Mouse (Mus musculus) spleen, adult 2 months (tissue): ENCODE measurements around the gene Olfr1095. TPM values are rescaled to one million over a fixed set of nuclear protein-coding genes. Genes with fewer than 3 reads are reported as not detected.

Experiments used
- DNase-seq, 2 experiments: peaks; one replicate each; pipeline versions ENCODE4 v3.0.0 to v3.0.0-alpha.2; 2012 to 2021; ENCODE audit warnings: low spot score in 2 of 2, low read depth in 1 of 2
- H3K27ac ChIP-seq: fragments of 200-500 bp; 2 replicates; pipeline ENCODE4 v1.5.1; 2012; ENCODE audit warnings: low read length, inconsistent platforms; ENCODE audit not compliant: insufficient read depth
- H3K27me3 ChIP-seq: fragments of 200-500 bp; 2 replicates; pipeline ENCODE4 v1.6.1; 2012; ENCODE audit warnings: mild to moderate bottlenecking, moderate library complexity, low read length, inconsistent platforms; ENCODE audit not compliant: control insufficient read depth, insufficient read depth
- H3K36me3 ChIP-seq: fragments of 200-500 bp; 2 replicates; pipeline ENCODE4 v1.6.1; 2012; ENCODE audit warnings: mild to moderate bottlenecking, low read length, inconsistent platforms; ENCODE audit not compliant: control insufficient read depth, insufficient read depth
- H3K4me1 ChIP-seq: fragments of 200-500 bp; 2 replicates; pipeline ENCODE4 v1.6.1; 2011; ENCODE audit warnings: inconsistent platforms; ENCODE audit not compliant: control insufficient read depth, insufficient read depth, insufficient read length
- H3K4me3 ChIP-seq: fragments of 200-500 bp; 2 replicates; pipeline ENCODE4 v1.5.1; 2011; ENCODE audit warnings: mild to moderate bottlenecking, inconsistent platforms; ENCODE audit not compliant: insufficient read depth, insufficient read length; ENCODE audit errors: extremely low read depth
- CTCF ChIP-seq: fragments of 200-500 bp; IDR thresholded peaks from 2 replicates; pipeline ENCODE4 v1.5.1; 2011; ENCODE audit warnings: mild to moderate bottlenecking, inconsistent platforms; ENCODE audit not compliant: insufficient read depth, insufficient read length, insufficient replicate concordance; ENCODE audit errors: extremely low read depth
- POLR2A ChIP-seq: fragments of 200-500 bp; IDR thresholded peaks from 2 replicates; pipeline ENCODE4 v1.6.1; 2011; ENCODE audit warnings: low read depth, low read length, inconsistent platforms
- WGBS: fragments of 180-500 bp; shearing (Covaris S2); methylation state at CpG from one replicate; pipeline ENCODE4 v1.1.7; 2018; 5-methylcytosine and 5-hydroxymethylcytosine counted together
- polyA plus RNA-seq: library from polyadenylated mRNA; depleted of rRNA; stranded (reverse); fragments of >200 nt; gene quantifications from 2 replicates; pipeline ENCODE4 v1.2.3, GENCODE M21; 2012; rRNA removed

Gene Olfr1095
- polyA plus RNA-seq: not detected in 2 replicates

GRCm38 (mm10) chr2:86851596-86851995 is at the start of gene Olfr1095:
TSS of gene Olfr1095 (minus strand) at chr2:86851696.
- Histone ChIP-seq H3K27ac (no peak within 1 kb of the TSS), H3K4me1 (no peaks in the 10 kb centered on the region), H3K4me3 (no peak within 1 kb of the TSS), H3K27me3 (no peaks in the 10 kb centered on the region), H3K36me3 (no peaks in the 10 kb centered on the region)
- 90% methylated on average over 3 of the region's 3 CpGs for WGBS
- no peak for DNase-seq
- TF ChIP-seq POLR2A (no peak), CTCF (no peak)

- no peaks in the 10 kb centered on the region for H3K4me1 ChIP-seq
- H3K36me3 ChIP-seq: no peaks in the 10 kb centered on the region
- TF ChIP-seq CTCF: no peak
- TF ChIP-seq POLR2A: no peak
- H3K27ac ChIP-seq: no peak within 1 kb of the TSS
- no peaks in the 10 kb centered on the region for H3K27me3 ChIP-seq
- H3K4me3 ChIP-seq: no peak within 1 kb of the TSS
- 89% methylated on average over 1 of the region's 1 CpGs for WGBS
- DNase-seq: no peak
Observed at GRCm38 (mm10) chr2:86892116-86892515, 40.6 kb upstream of the Olfr1095 start, which contains the start of gene Olfr1097. TSS of gene Olfr1097 (minus strand) at chr2:86892216.

GRCm38 (mm10) chr2:86874702-86875101 is 23.2 kb upstream of the Olfr1095 start, which contains the start of gene Gm13723:
TSS of gene Gm13723 (minus strand) at chr2:86874802.
- Histone ChIP-seq H3K27ac (no peak within 1 kb of the TSS), H3K4me1 (no peaks in the 10 kb centered on the region), H3K36me3 (no peaks in the 10 kb centered on the region), H3K27me3 (no peaks in the 10 kb centered on the region), H3K4me3 (no peak within 1 kb of the TSS)
- WGBS: 55% methylated on average over 1 of the region's 1 CpGs
- DNase-seq: no peak
- TF ChIP-seq CTCF (no peak), POLR2A (no peak)

- TF ChIP-seq POLR2A (no peak), CTCF (no peak)
- no peak within 1 kb of the TSS for H3K27ac ChIP-seq
- no peaks in the 10 kb centered on the region for H3K27me3 ChIP-seq
- no peaks in the 10 kb centered on the region for H3K36me3 ChIP-seq
- no peaks in the 10 kb centered on the region for H3K4me1 ChIP-seq
- no peak within 1 kb of the TSS for H3K4me3 ChIP-seq
- no peak for DNase-seq
Observed at GRCm38 (mm10) chr2:86824363-86824762, 27.1 kb downstream of the Olfr1095 start, which contains the start of gene Olfr1094. TSS of gene Olfr1094 (plus strand) at chr2:86824663.

GRCm38 (mm10) chr2:86809918-86810317 is 41.6 kb downstream of the Olfr1095 start, which contains the start of gene Olfr141:
TSS of gene Olfr141 (minus strand) at chr2:86810018.
- TF ChIP-seq CTCF (no peak), POLR2A (no peak)
- Histone ChIP-seq H3K36me3 (no peaks in the 10 kb centered on the region), H3K27me3 (no peaks in the 10 kb centered on the region), H3K27ac (no peak within 1 kb of the TSS), H3K4me3 (no peak within 1 kb of the TSS; the same call in 1 of the 2 replicates), H3K4me1 (no peaks in the 10 kb centered on the region)
- no peak for DNase-seq

Other genes starting within 250 kb of the Olfr1095 start
- not detected in 2 replicates for gene Olfr1084, start 212.0 kb downstream of the Olfr1095 start, polyA plus RNA-seq
- gene Olfr1085, start 189.7 kb downstream of the Olfr1095 start, polyA plus RNA-seq: not detected in 2 replicates
- gene Olfr1086, start 171.6 kb downstream of the Olfr1095 start, polyA plus RNA-seq: not detected in 2 replicates
- gene Olfr1087, start 153.3 kb downstream of the Olfr1095 start, polyA plus RNA-seq: not detected in 2 replicates
- not detected in 2 replicates for gene Olfr1089, start 118.0 kb downstream of the Olfr1095 start, polyA plus RNA-seq
- not detected in 2 replicates for gene Olfr1090, start 92.7 kb downstream of the Olfr1095 start, polyA plus RNA-seq
- not detected in 2 replicates for gene Olfr1093, start 69.2 kb downstream of the Olfr1095 start, polyA plus RNA-seq
- not detected in 2 replicates for gene Olfr141, start 41.7 kb downstream of the Olfr1095 start, polyA plus RNA-seq
- not detected in 2 replicates for gene Olfr1094, start 27.0 kb downstream of the Olfr1095 start, polyA plus RNA-seq
- gene Gm13723, start 23.1 kb upstream of the Olfr1095 start, polyA plus RNA-seq: not detected in 2 replicates
- not detected in 2 replicates for gene Olfr1097, start 40.5 kb upstream of the Olfr1095 start, polyA plus RNA-seq
- not detected in 2 replicates for gene Olfr1098, start 72.8 kb upstream of the Olfr1095 start, polyA plus RNA-seq
- not detected in 2 replicates for gene Olfr1099, start 109.0 kb upstream of the Olfr1095 start, polyA plus RNA-seq
- not detected in 2 replicates for gene Olfr1100, start 128.3 kb upstream of the Olfr1095 start, polyA plus RNA-seq
- not detected in 2 replicates for gene Olfr1101, start 139.5 kb upstream of the Olfr1095 start, polyA plus RNA-seq
- gene Olfr1102, start 146.7 kb upstream of the Olfr1095 start, polyA plus RNA-seq: not detected in 2 replicates
- gene Olfr1104, start 175.4 kb upstream of the Olfr1095 start, polyA plus RNA-seq: not detected in 2 replicates
- not detected in 2 replicates for gene Olfr1105, start 184.8 kb upstream of the Olfr1095 start, polyA plus RNA-seq
- not detected in 2 replicates for gene Olfr1106, start 200.6 kb upstream of the Olfr1095 start, polyA plus RNA-seq
- not detected in 2 replicates for gene Olfr1107, start 224.1 kb upstream of the Olfr1095 start, polyA plus RNA-seq
- not detected in 2 replicates for gene Olfr1109, start 244.3 kb upstream of the Olfr1095 start, polyA plus RNA-seq